Mouse (Mus musculus) myocyte (in vitro differentiated cells): ENCODE measurements at regions not wholly inside any gene's neighbourhood (a gene's known extent, or its start where the extent isn't known, plus 50 kb on each side); places are given as distances from the start of the nearest gene placed in this dataset.

Source experiments
- H3K27me3 ChIP-seq: one replicate; pipeline ENCODE4 v1.6.1; 2011; ENCODE audit not compliant: control insufficient read depth, insufficient read depth, insufficient read length
- H3K36me3 ChIP-seq: one replicate; pipeline ENCODE4 v1.6.1; 2011; ENCODE audit not compliant: control insufficient read depth, insufficient read depth
- H3K4me2 ChIP-seq: one replicate; pipeline ENCODE4 v1.6.1; 2011; ENCODE audit warnings: low read depth, control low read depth
- H3K4me3 ChIP-seq: one replicate; pipeline ENCODE4 v1.5.1; 2011; ENCODE audit warnings: mild to moderate bottlenecking, control low read depth, moderate library complexity
- H3K79me2 ChIP-seq: one replicate; pipeline ENCODE4 v1.6.1; 2011; ENCODE audit not compliant: control insufficient read depth, insufficient read depth
- H3ac ChIP-seq: one replicate; pipeline ENCODE4 v1.6.1; 2011; ENCODE audit not compliant: control insufficient read depth, insufficient read length
- CEBPB ChIP-seq: IDR thresholded peaks from 2 replicates; pipeline ENCODE4 v1.6.1; 2011; ENCODE audit warnings: mild to moderate bottlenecking, moderate library complexity; ENCODE audit not compliant: poor library complexity, insufficient read depth, severe bottlenecking
- E2F4 ChIP-seq: IDR thresholded peaks from one replicate; pipeline ENCODE4 v1.6.1; 2011; ENCODE audit warnings: mild to moderate bottlenecking, control low read depth, moderate library complexity; ENCODE audit not compliant: insufficient read depth
- MAX ChIP-seq: IDR thresholded peaks from one replicate; pipeline ENCODE4 v1.6.1; 2011; ENCODE audit warnings: low read depth, mild to moderate bottlenecking, control low read depth
- MYOD1 ChIP-seq, 3 experiments: IDR thresholded peaks; one replicate each; pipeline ENCODE4 v1.6.1; 2011; ENCODE audit warnings: control low read depth in 2 of 3, low read depth in 2 of 3, mild to moderate bottlenecking in 2 of 3, moderate library complexity in 1 of 3; ENCODE audit not compliant: insufficient read length in 2 of 3, control insufficient read depth in 1 of 3
- MYOG ChIP-seq, 3 experiments: IDR thresholded peaks; one replicate each; pipeline ENCODE4 v1.6.1; 2011; ENCODE audit warnings: control low read depth in 2 of 3, low read depth in 2 of 3, mild to moderate bottlenecking in 2 of 3; ENCODE audit not compliant: insufficient read length in 2 of 3, control insufficient read depth in 1 of 3, insufficient read depth in 1 of 3
- POLR2A ChIP-seq: IDR thresholded peaks from one replicate; pipeline ENCODE4 v1.6.1; 2011; ENCODE audit warnings: low read depth, mild to moderate bottlenecking, control low read depth, moderate library complexity; ENCODE audit not compliant: insufficient read length
- POLR2AphosphoS2 ChIP-seq: IDR thresholded peaks from one replicate; pipeline ENCODE4 v1.6.1; 2011; ENCODE audit warnings: low read depth, control low read depth; ENCODE audit not compliant: insufficient read length
- REST ChIP-seq: IDR thresholded peaks from one replicate; pipeline ENCODE4 v1.6.1; 2011; ENCODE audit warnings: mild to moderate bottlenecking, control low read depth, moderate library complexity; ENCODE audit not compliant: insufficient read depth, insufficient read length
- SRF ChIP-seq: IDR thresholded peaks from one replicate; pipeline ENCODE4 v1.6.1; 2011; ENCODE audit warnings: low read depth; ENCODE audit not compliant: control insufficient read depth, insufficient read length
- TCF12 ChIP-seq: IDR thresholded peaks from one replicate; pipeline ENCODE4 v1.6.1; 2011; ENCODE audit warnings: mild to moderate bottlenecking, control low read depth; ENCODE audit not compliant: poor library complexity, insufficient read depth, severe bottlenecking
- TCF3 ChIP-seq: IDR thresholded peaks from one replicate; pipeline ENCODE4 v1.6.1; 2011; ENCODE audit warnings: low read depth, control low read depth; ENCODE audit not compliant: insufficient read length
- USF1 ChIP-seq: IDR thresholded peaks from one replicate; pipeline ENCODE4 v1.6.1; 2011; ENCODE audit warnings: low read depth, mild to moderate bottlenecking, control low read depth, moderate library complexity

DNA sequence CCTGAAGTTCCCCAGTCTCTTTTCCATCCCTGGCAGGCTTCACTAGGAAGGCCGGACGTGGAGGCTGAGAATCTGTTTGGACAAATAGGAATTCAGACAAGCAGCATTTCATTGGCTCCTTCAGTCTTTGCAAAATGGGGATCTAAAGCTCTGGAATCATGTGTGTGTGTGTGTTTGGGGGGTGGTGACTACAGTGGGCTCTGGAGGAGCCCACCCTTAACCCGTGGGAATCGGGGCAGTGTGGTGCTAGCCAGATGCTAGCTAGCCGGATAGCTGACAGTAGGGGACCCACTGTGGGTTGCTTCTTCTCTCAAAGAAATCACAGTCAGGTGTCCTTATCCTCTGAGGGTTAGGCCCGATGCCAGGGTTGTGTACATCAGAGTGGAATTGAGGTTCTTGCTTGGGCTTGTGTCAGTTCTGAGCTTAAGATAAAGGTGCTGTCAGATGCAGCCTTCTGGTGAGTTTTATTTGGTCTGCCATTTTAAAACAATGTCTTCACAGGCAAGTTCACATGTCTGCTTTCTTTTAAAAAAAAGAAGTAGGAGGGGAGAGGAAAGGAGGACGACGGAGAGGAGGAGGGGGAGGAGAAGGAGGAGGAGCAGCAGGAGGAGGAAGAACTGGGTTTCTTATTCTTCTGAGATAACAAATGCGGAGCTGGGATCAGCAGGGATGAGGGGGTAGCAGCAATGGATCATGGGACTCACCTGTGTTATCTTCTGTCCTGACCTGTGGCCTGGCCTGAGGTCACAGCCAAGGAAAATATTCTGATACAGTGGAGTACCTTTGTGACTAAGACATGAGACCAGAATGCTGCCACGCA is 129.6 kb downstream of the Rps24 start:
- H3K4me3 ChIP-seq = no peak overlapping the region
- TF ChIP-seq E2F4 = no peak
- no peak for TF ChIP-seq CEBPB
- no peak for TF ChIP-seq TCF3
- TF ChIP-seq USF1 = no peak
- TF ChIP-seq TCF12 = no peak
- no peak for TF ChIP-seq POLR2AphosphoS2
- no peak for TF ChIP-seq MAX
- TF ChIP-seq MYOD1 (IDR thresholded peaks at IDR 0.05; ENCODE audit: control insufficient read depth in 1 of 3, insufficient read length in 2 of 3, low read depth in 2 of 3) = no peak
- no peaks in the 10 kb centered on the region for H3K36me3 ChIP-seq
- peaks cover 19% of the 10 kb centered on the region for H3K27me3 ChIP-seq
- no peak overlapping the region for H3ac ChIP-seq
- no peaks in the 10 kb centered on the region for H3K79me2 ChIP-seq
- no peak overlapping the region for H3K4me2 ChIP-seq

DNA sequence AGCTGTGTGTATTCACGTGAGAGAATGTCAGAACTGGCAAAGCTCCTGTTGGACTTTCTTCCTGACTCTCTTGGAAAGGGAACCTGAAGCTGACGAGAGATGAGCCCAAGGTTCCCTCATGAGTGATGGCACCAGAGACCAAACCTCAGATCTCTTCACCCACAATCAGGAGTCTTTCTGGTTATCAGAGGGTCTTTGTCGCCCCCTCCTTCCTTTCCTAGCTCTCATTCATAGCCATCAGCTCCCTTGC is 130.1 kb downstream of the Rps24 start:
- Histone ChIP-seq H3K79me2 (no peaks in the 10 kb centered on the region), H3K4me3 (no peak overlapping the region), H3ac (no peak overlapping the region), H3K4me2 (no peak overlapping the region), H3K27me3 (peaks cover 23% of the 10 kb centered on the region), H3K36me3 (no peaks in the 10 kb centered on the region)
- TF ChIP-seq USF1 (no peak), TCF3 (no peak), REST (no peak), MYOG (IDR thresholded peaks at IDR 0.05; ENCODE audit: control insufficient read depth in 1 of 3, insufficient read depth in 1 of 3, insufficient read length in 2 of 3, low read depth in 2 of 3) (no peak), SRF (no peak)

DNA sequence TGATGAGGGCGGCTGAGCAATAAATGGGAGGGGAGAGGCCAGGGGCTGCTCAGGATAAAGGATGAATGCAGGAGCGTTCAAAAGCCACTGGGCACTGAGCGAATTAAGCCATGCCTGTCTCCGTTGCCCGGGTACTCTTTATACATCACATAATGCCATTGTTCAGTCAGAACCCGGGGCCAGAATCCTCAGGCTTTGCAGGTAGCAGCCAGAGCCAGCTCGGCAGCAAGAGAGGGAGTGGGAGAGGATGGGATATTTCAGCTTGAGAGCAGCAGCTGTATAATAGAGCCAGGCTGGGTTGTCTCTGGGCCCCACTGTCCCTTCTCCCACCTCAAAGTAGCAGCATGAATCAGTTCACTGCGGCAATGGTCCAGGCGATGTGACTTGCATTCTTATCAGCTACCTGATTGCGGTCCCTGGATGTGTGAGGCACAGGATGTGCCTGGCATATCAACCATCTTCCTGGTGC is 130.5 kb downstream of the Rps24 start:
- Histone ChIP-seq H3K4me3 (no peak overlapping the region), H3K4me2 (no peak overlapping the region), H3K36me3 (no peaks in the 10 kb centered on the region), H3ac (no peak overlapping the region), H3K79me2 (no peaks in the 10 kb centered on the region), H3K27me3 (peaks cover 26% of the 10 kb centered on the region)
- TF ChIP-seq MYOD1 (IDR thresholded peaks at IDR 0.05; ENCODE audit: control insufficient read depth in 1 of 3, insufficient read length in 2 of 3, low read depth in 2 of 3) = no peak
- TF ChIP-seq CEBPB = no peak
- TF ChIP-seq E2F4 = no peak
- TF ChIP-seq TCF12 = no peak
- TF ChIP-seq POLR2A = no peak
- no peak for TF ChIP-seq MYOG (IDR thresholded peaks at IDR 0.05; ENCODE audit: control insufficient read depth in 1 of 3, insufficient read depth in 1 of 3, insufficient read length in 2 of 3, low read depth in 2 of 3)
- TF ChIP-seq POLR2AphosphoS2 = no peak
- no peak for TF ChIP-seq MAX
- TF ChIP-seq TCF3 = no peak
- no peak for TF ChIP-seq REST
- no peak for TF ChIP-seq USF1
- no peak for TF ChIP-seq SRF

DNA sequence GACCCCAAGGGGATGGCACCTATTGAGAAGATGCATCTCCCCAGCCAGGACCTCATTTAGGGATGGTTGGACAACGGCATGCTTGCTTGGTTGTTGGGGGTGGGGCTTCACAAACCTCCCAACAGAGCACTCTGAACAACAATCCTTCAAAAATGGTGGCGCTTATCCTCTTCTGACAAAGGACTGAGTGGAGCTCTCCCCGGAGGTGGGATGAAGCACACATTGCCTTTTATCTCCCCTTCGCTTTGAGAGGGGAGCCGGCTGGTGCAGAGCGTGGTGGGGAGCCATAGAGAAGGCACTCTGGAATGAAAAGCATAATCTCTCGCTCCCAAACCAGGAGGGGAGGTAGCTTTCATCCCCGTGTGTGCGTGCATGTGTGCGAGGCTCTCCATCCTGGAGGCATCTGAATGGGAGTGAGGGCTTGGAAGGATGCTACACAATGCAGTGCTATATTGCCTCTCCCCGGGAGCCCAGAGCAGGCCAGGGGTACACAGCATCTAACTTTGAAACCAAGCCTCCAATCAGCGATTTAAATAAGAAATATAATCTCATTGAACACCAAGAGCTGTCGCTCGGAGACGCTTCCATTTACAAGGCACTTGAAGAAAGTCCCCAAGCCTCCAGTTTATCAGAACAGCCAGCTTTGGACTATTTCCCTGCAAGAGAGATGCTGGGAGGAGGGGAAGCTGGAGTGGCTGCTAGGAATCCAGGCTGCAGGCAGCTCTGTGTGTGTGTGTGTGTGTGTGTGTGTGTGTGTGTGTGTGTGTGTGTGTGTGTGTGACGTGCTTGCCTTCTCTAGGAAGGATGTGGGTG is 131.5 kb downstream of the Rps24 start:
- no peak for TF ChIP-seq TCF3
- no peak for TF ChIP-seq MYOG (IDR thresholded peaks at IDR 0.05; ENCODE audit: control insufficient read depth in 1 of 3, insufficient read depth in 1 of 3, insufficient read length in 2 of 3, low read depth in 2 of 3)
- no peak for TF ChIP-seq TCF12
- no peak for TF ChIP-seq MYOD1 (IDR thresholded peaks at IDR 0.05; ENCODE audit: control insufficient read depth in 1 of 3, insufficient read length in 2 of 3, low read depth in 2 of 3)
- TF ChIP-seq POLR2AphosphoS2 = no peak
- no peak for TF ChIP-seq E2F4
- TF ChIP-seq CEBPB = no peak
- TF ChIP-seq POLR2A = no peak
- TF ChIP-seq SRF = no peak
- TF ChIP-seq REST = no peak
- TF ChIP-seq MAX = no peak
- no peak for TF ChIP-seq USF1
- no peak overlapping the region for H3K4me3 ChIP-seq
- H3K4me2 ChIP-seq = no peak overlapping the region
- H3K27me3 ChIP-seq = peaks cover 26% of the 10 kb centered on the region
- no peaks in the 10 kb centered on the region for H3K36me3 ChIP-seq
- H3K79me2 ChIP-seq = no peaks in the 10 kb centered on the region
- no peak overlapping the region for H3ac ChIP-seq

DNA sequence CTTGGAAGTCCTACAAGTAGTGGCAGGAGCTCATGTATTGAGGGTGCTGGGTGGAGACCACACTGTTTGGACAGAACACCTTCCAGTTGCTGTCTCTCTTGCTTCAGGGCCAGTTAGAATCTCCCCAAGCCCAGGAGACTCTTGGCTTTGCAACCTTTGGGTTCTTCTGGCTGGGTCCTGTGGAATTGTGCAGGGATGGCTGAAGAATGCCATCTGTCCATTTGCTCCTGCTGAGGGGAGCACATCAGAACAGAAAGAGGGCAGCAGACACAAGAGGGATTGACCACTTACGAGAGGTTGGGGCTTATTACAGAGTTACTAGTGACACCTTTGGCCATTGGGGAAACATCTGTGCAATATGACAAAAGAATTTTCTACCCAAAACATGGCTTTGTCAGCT is 145.1 kb downstream of the Rps24 start:
- Histone ChIP-seq H3K79me2 (no peaks in the 10 kb centered on the region), H3K4me2 (no peak overlapping the region), H3K27me3 (no peaks in the 10 kb centered on the region), H3K4me3 (no peak overlapping the region), H3K36me3 (no peaks in the 10 kb centered on the region), H3ac (no peak overlapping the region)
- TF ChIP-seq TCF12 = no peak
- no peak for TF ChIP-seq TCF3
- TF ChIP-seq POLR2A = no peak
- TF ChIP-seq POLR2AphosphoS2 = no peak
- TF ChIP-seq USF1 = no peak
- no peak for TF ChIP-seq SRF
- TF ChIP-seq MYOG (IDR thresholded peaks at IDR 0.05; ENCODE audit: control insufficient read depth in 1 of 3, insufficient read depth in 1 of 3, insufficient read length in 2 of 3, low read depth in 2 of 3) = no peak
- no peak for TF ChIP-seq MYOD1 (IDR thresholded peaks at IDR 0.05; ENCODE audit: control insufficient read depth in 1 of 3, insufficient read length in 2 of 3, low read depth in 2 of 3)
- TF ChIP-seq MAX = no peak
- no peak for TF ChIP-seq REST
- TF ChIP-seq E2F4 = no peak
- no peak for TF ChIP-seq CEBPB
